Mouse (Mus musculus): ENCODE measurements around the gene Itgad. TPM values are rescaled to one million over a fixed set of nuclear protein-coding genes. Genes with fewer than 3 reads are reported as not detected.
A peak's percentile ranks its signal among the peaks of the same experiment; 100 is the strongest.

The Itgad gene
- total and polyA plus RNA-seq, 2 experiments from 2014 or later = 0.25 TPM; not detected in 1

- ATAC-seq (ENCODE audit: insufficient read depth, low read depth) = no peak
- Histone ChIP-seq H3K27ac (ENCODE audit: low read depth) (no peak overlapping the region), H3K27me3 (ENCODE audit: control insufficient read depth, insufficient read depth, low read length) (no peaks in the 10 kb centered on the region), H3K4me3 (ENCODE audit: low read depth, low read length) (no peak overlapping the region), H3K4me1 (ENCODE audit: control insufficient read depth, insufficient read depth) (peaks cover 10% of the 10 kb centered on the region; the same call in 1 of the 2 replicates), H3K9me3 (replicated peaks; ENCODE audit: control insufficient read depth, low read length) (no peaks in the 10 kb centered on the region), H3K4me2 (ENCODE audit: low read depth, low read length) (no peak overlapping the region), H3K36me3 (replicated peaks; ENCODE audit: control insufficient read depth, insufficient read depth, low read length) (peaks cover 9% of the 10 kb centered on the region), H3K9ac (replicated peaks; ENCODE audit: low read depth, low read length) (no peak overlapping the region)
- TF ChIP-seq CTCF (IDR thresholded peaks at IDR 0.05; ENCODE audit: low read depth) (no peak), EP300 (IDR thresholded peaks at IDR 0.05; ENCODE audit: low read depth) (no peak)
- WGBS = 66% methylated on average over 7 of the region's 7 CpGs
- no peak for DNase-seq (ENCODE audit: low spot score)
These were observed 113.6 kb downstream of the Itgad start for GRCm38 (mm10) chr7:128267813-128268212.

GRCm38 (mm10) chr7:128270431-128270850 lies 116.3 kb downstream of the Itgad start:
- H3K9me3 ChIP-seq (replicated peaks; ENCODE audit: control insufficient read depth, low read length) = no peaks in the 10 kb centered on the region
- peaks cover 10% of the 10 kb centered on the region; the same call in 1 of the 2 replicates for H3K4me1 ChIP-seq (ENCODE audit: control insufficient read depth, insufficient read depth)
- no peak overlapping the region for H3K27ac ChIP-seq (ENCODE audit: low read depth)
- no peak overlapping the region for H3K9ac ChIP-seq (replicated peaks; ENCODE audit: low read depth, low read length)
- WGBS = 26% methylated on average over 13 of the region's 13 CpGs
- no peaks in the 10 kb centered on the region for H3K27me3 ChIP-seq (ENCODE audit: control insufficient read depth, insufficient read depth, low read length)
- no peak for TF ChIP-seq EP300 (IDR thresholded peaks at IDR 0.05; ENCODE audit: low read depth)
- TF ChIP-seq CTCF (IDR thresholded peaks at IDR 0.05; ENCODE audit: low read depth) = no peak
- ATAC-seq (ENCODE audit: insufficient read depth, low read depth) (peak; percentile 62; the same call in 1 of the 2 replicates), DNase-seq (ENCODE audit: low spot score) (no peak)
- peaks cover 33% of the 10 kb centered on the region for H3K36me3 ChIP-seq (replicated peaks; ENCODE audit: control insufficient read depth, insufficient read depth, low read length)
- H3K4me3 ChIP-seq (ENCODE audit: low read depth, low read length) = no peak overlapping the region
- H3K4me2 ChIP-seq (ENCODE audit: low read depth, low read length) = no peak overlapping the region

- Histone ChIP-seq H3K36me3 (replicated peaks; ENCODE audit: control insufficient read depth, insufficient read depth, low read length) (peaks cover 43% of the 10 kb centered on the region), H3K9me3 (replicated peaks; ENCODE audit: control insufficient read depth, low read length) (no peaks in the 10 kb centered on the region), H3K9ac (replicated peaks; ENCODE audit: low read depth, low read length) (no peak overlapping the region), H3K4me3 (ENCODE audit: low read depth, low read length) (no peak overlapping the region), H3K27me3 (ENCODE audit: control insufficient read depth, insufficient read depth, low read length) (no peaks in the 10 kb centered on the region), H3K4me1 (ENCODE audit: control insufficient read depth, insufficient read depth) (peaks cover 10% of the 10 kb centered on the region; the same call in 1 of the 2 replicates), H3K27ac (ENCODE audit: low read depth) (no peak overlapping the region), H3K4me2 (ENCODE audit: low read depth, low read length) (no peak overlapping the region)
- DNase-seq (ENCODE audit: low spot score) = no peak
- ATAC-seq (ENCODE audit: insufficient read depth, low read depth) = no peak
- TF ChIP-seq EP300 (IDR thresholded peaks at IDR 0.05; ENCODE audit: low read depth) (no peak), CTCF (IDR thresholded peaks at IDR 0.05; ENCODE audit: low read depth) (no peak)
- 90% methylated on average over 9 of the region's 9 CpGs for WGBS
These were observed 117.3 kb downstream of the Itgad start for GRCm38 (mm10) chr7:128271496-128271895.

Other genes starting within 250 kb of the Itgad start
- gene Kat8, start 241.9 kb upstream of the Itgad start, total RNA-seq (2014; rRNA removed; ENCODE audit: low replicate concordance) = 14.4 and 22.6 TPM in 2 replicates
- 17.0 and 20.4 TPM in 2 replicates for gene Kat8, start 241.9 kb upstream of the Itgad start, polyA plus RNA-seq (2015; fragmentation: Nextera tagmentation; extraction: Ambion mirVana)
- gene Prss8, start 224.3 kb upstream of the Itgad start, total RNA-seq (2014; rRNA removed; ENCODE audit: low replicate concordance) = 0.73 and 8.1 TPM in 2 replicates
- 0.18 and 0.34 TPM in 2 replicates for gene Prss8, start 224.3 kb upstream of the Itgad start, polyA plus RNA-seq (2015; fragmentation: Nextera tagmentation; extraction: Ambion mirVana)
- 14.2 and 17.5 TPM in 2 replicates for gene Prss36, start 207.7 kb upstream of the Itgad start, total RNA-seq (2014; rRNA removed; ENCODE audit: low replicate concordance)
- gene Prss36, start 207.7 kb upstream of the Itgad start, polyA plus RNA-seq (2015; fragmentation: Nextera tagmentation; extraction: Ambion mirVana) = 10.1 and 10.2 TPM in 2 replicates
- gene Fus, start 186.9 kb upstream of the Itgad start, total RNA-seq (2014; rRNA removed; ENCODE audit: low replicate concordance) = 25.8 and 33.4 TPM in 2 replicates
- gene Fus, start 186.9 kb upstream of the Itgad start, polyA plus RNA-seq (2015; fragmentation: Nextera tagmentation; extraction: Ambion mirVana) = 134 and 175 TPM in 2 replicates
- gene Pycard, start 160.5 kb upstream of the Itgad start, total RNA-seq (2014; rRNA removed; ENCODE audit: low replicate concordance) = 30.7 and 89.6 TPM in 2 replicates
- gene Pycard, start 160.5 kb upstream of the Itgad start, polyA plus RNA-seq (2015; fragmentation: Nextera tagmentation; extraction: Ambion mirVana) = 43.0 and 46.4 TPM in 2 replicates
- gene Trim72, start 150.4 kb upstream of the Itgad start, total RNA-seq (2014; rRNA removed; ENCODE audit: low replicate concordance) = 22.8 and 52.7 TPM in 2 replicates
- 2.2 and 2.3 TPM in 2 replicates for gene Trim72, start 150.4 kb upstream of the Itgad start, polyA plus RNA-seq (2015; fragmentation: Nextera tagmentation; extraction: Ambion mirVana)
- 0.38 and 1.9 TPM in 2 replicates for gene Itgam, start 91.7 kb upstream of the Itgad start, total RNA-seq (2014; rRNA removed; ENCODE audit: low replicate concordance)
- gene Itgam, start 91.7 kb upstream of the Itgad start, polyA plus RNA-seq (2015; fragmentation: Nextera tagmentation; extraction: Ambion mirVana) = 0.53 and 0.58 TPM in 2 replicates
- not detected in 2 replicates for gene Gm49368, start 91.7 kb upstream of the Itgad start, total RNA-seq (2014; rRNA removed; ENCODE audit: low replicate concordance)
- not detected in 2 replicates for gene Gm49368, start 91.7 kb upstream of the Itgad start, polyA plus RNA-seq (2015; fragmentation: Nextera tagmentation; extraction: Ambion mirVana)
- gene Itgax, start 24.8 kb upstream of the Itgad start, total RNA-seq (2014; rRNA removed; ENCODE audit: low replicate concordance) = 0.70 TPM in 1 of 2 replicates, not detected in the other
- gene Itgax, start 24.8 kb upstream of the Itgad start, polyA plus RNA-seq (2015; fragmentation: Nextera tagmentation; extraction: Ambion mirVana) = 0.12 and 0.19 TPM in 2 replicates
- 1,202 and 1,223 TPM in 2 replicates for gene Cox6a2, start 52.0 kb downstream of the Itgad start, total RNA-seq (2014; rRNA removed; ENCODE audit: low replicate concordance)
- gene Cox6a2, start 52.0 kb downstream of the Itgad start, polyA plus RNA-seq (2015; fragmentation: Nextera tagmentation; extraction: Ambion mirVana) = 3,388 and 3,605 TPM in 2 replicates
- gene Armc5, start 83.0 kb downstream of the Itgad start, total RNA-seq (2014; rRNA removed; ENCODE audit: low replicate concordance) = 18.9 and 32.0 TPM in 2 replicates
- 8.3 and 8.9 TPM in 2 replicates for gene Armc5, start 83.0 kb downstream of the Itgad start, polyA plus RNA-seq (2015; fragmentation: Nextera tagmentation; extraction: Ambion mirVana)
- 3.6 and 3.9 TPM in 2 replicates for gene 9130023H24Rik, start 83.7 kb downstream of the Itgad start, total RNA-seq (2014; rRNA removed; ENCODE audit: low replicate concordance)
- 4.4 and 5.1 TPM in 2 replicates for gene 9130023H24Rik, start 83.7 kb downstream of the Itgad start, polyA plus RNA-seq (2015; fragmentation: Nextera tagmentation; extraction: Ambion mirVana)
- gene Tgfb1i1, start 92.4 kb downstream of the Itgad start, total RNA-seq (2014; rRNA removed; ENCODE audit: low replicate concordance) = 84.6 and 93.8 TPM in 2 replicates
- gene Tgfb1i1, start 92.4 kb downstream of the Itgad start, polyA plus RNA-seq (2015; fragmentation: Nextera tagmentation; extraction: Ambion mirVana) = 97.5 and 112 TPM in 2 replicates
- not detected in 2 replicates for gene Slc5a2, start 111.3 kb downstream of the Itgad start, total RNA-seq (2014; rRNA removed; ENCODE audit: low replicate concordance)
- gene Slc5a2, start 111.3 kb downstream of the Itgad start, polyA plus RNA-seq (2015; fragmentation: Nextera tagmentation; extraction: Ambion mirVana) = 0.20 and 0.30 TPM in 2 replicates
- 14.1 and 22.4 TPM in 2 replicates for gene BC017158, start 143.8 kb downstream of the Itgad start, total RNA-seq (2014; rRNA removed; ENCODE audit: low replicate concordance)
- 5.8 and 6.8 TPM in 2 replicates for gene BC017158, start 143.8 kb downstream of the Itgad start, polyA plus RNA-seq (2015; fragmentation: Nextera tagmentation; extraction: Ambion mirVana)

Measured in heart, postnatal 0 days (tissue).